Mouse (Mus musculus) CH12.LX (cell line): ENCODE results near the gene Ift20.
A peak's percentile ranks its signal among the peaks of the same experiment; 100 is the strongest.

ENCODE experiments used
- CTCF ChIP-seq, 2 experiments: IDR thresholded peaks in 1 of 2; conservative IDR thresholded peaks in 1 of 2; 2 replicates each; pipeline ENCODE4 v1.5.1; 2011 to 2012; ENCODE audit warnings: low read depth in 2 of 2, low read length in 2 of 2, improper control_type of control experiment in 1 of 2, inconsistent platforms in 1 of 2, mild to moderate bottlenecking in 1 of 2, moderate library complexity in 1 of 2
- POLR2A ChIP-seq: IDR thresholded peaks from 2 replicates; pipeline ENCODE4 v1.6.1; 2011; ENCODE audit warnings: low read depth, mild to moderate bottlenecking, improper control_type of control experiment, low read length
- ZNF384 ChIP-seq: IDR thresholded peaks from 2 replicates; pipeline ENCODE4 v1.6.1; 2012; ENCODE audit warnings: low read depth, low read length, improper control_type of control experiment, inconsistent platforms

DNA sequence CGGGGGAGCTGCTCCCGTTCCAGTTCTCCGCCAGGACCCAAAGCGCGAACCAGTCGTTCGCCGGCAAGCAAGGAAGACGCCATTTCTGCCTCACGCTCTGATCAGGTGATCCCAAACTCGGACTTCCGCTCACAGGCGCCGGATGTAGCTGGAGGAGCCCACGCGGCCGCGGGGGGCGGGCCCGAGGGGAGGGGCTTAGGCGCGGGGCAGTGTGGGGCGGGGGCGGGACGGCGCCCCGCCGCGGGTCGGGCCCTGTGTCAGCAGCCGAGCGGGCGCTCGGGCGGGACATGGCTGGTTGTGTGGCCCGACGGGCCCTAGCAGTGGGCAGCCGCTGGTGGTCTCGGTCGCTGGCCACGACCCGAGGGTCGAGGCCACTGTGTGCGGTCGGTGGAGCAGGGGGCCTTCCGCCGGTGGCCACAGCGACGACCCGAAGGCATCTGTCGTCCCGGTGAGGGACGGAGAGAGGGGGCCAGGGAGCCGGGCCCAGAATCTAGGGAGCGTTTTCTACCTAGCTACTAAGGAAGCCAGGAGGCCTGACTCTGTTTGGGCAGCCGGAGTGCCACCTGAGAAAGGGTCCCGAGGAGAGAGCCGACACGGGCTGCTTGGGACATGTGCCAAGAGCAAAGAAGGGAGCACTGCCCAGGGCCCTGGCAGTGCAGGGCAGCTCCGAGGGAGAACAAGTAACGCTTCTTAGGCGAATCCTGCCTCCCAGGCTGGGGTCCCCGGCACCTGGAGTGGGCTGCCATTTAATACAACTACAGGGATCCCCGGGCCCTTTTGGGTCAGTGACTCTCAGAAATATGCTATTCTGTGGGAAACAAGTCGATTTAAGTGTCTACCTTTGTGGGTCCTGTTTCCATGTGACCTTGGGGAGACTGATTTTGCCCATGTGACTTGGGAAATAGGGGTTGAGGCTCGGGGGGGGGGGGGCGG lies 23.9 kb upstream of the Ift20 start, which contains the start of the genes Tmem199 and Poldip2:
- no peak for TF ChIP-seq CTCF (conservative IDR thresholded peaks at IDR 0.05 in 1 of 2, IDR thresholded peaks at IDR 0.05 in 1 of 2; ENCODE audit: low read depth in 2 of 2, low read length in 2 of 2)
- peak; percentile 99 for TF ChIP-seq POLR2A
- TF ChIP-seq ZNF384 = peak; percentile 29; the same call in 1 of the 2 replicates
